Mouse (Mus musculus) forebrain, embryonic 15.5 days (tissue): ENCODE measurements at regions not wholly inside any gene's neighbourhood (a gene's known extent, or its start where the extent isn't known, plus 50 kb on each side); places are given as distances from the start of the nearest gene placed in this dataset.

Experiments
- ATAC-seq: fragments of 200-750 bp; cut with Nextera tagmentation; replicated peaks from 2 replicates; pipeline ENCODE4 v1.8.0; 2017; ENCODE audit warnings: mild to moderate bottlenecking, moderate TSS enrichment, moderate library complexity
- H3K27ac ChIP-seq: fragments of 300-500 bp; sonication (generic); replicated peaks from 2 replicates; pipeline ENCODE4 v1.5.1; 2015; ENCODE audit warnings: mild to moderate bottlenecking, inconsistent platforms
- H3K27me3 ChIP-seq: fragments of 300-500 bp; sonication (generic); 2 replicates; pipeline ENCODE4 v1.6.1; 2015; ENCODE audit warnings: inconsistent platforms
- H3K36me3 ChIP-seq: fragments of 300-500 bp; sonication (generic); 2 replicates; pipeline ENCODE4 v1.6.1; 2015; ENCODE audit warnings: mild to moderate bottlenecking, inconsistent platforms
- H3K4me1 ChIP-seq: fragments of 300-500 bp; sonication (generic); 2 replicates; pipeline ENCODE4 v1.6.1; 2015; ENCODE audit warnings: inconsistent platforms
- H3K4me2 ChIP-seq: fragments of 300-500 bp; sonication (generic); replicated peaks from 2 replicates; pipeline ENCODE4 v1.6.1; 2015; ENCODE audit warnings: mild to moderate bottlenecking, inconsistent platforms
- H3K4me3 ChIP-seq: fragments of 300-500 bp; sonication (generic); 2 replicates; pipeline ENCODE4 v1.5.1; 2015; ENCODE audit warnings: mild to moderate bottlenecking, inconsistent platforms
- H3K9ac ChIP-seq: fragments of 300-500 bp; sonication (generic); replicated peaks from 2 replicates; pipeline ENCODE4 v1.6.1; 2015; ENCODE audit warnings: mild to moderate bottlenecking, inconsistent platforms
- H3K9me3 ChIP-seq: fragments of 300-500 bp; sonication (generic); 2 replicates; pipeline ENCODE4 v1.6.1; 2016; ENCODE audit warnings: inconsistent platforms
- WGBS: fragments of 180-500 bp; shearing (Covaris S2); methylation state at CpG from one replicate; pipeline ENCODE4 v1.1.7; 2015; ENCODE audit warnings: mixed read lengths; 5-methylcytosine and 5-hydroxymethylcytosine counted together

DNA sequence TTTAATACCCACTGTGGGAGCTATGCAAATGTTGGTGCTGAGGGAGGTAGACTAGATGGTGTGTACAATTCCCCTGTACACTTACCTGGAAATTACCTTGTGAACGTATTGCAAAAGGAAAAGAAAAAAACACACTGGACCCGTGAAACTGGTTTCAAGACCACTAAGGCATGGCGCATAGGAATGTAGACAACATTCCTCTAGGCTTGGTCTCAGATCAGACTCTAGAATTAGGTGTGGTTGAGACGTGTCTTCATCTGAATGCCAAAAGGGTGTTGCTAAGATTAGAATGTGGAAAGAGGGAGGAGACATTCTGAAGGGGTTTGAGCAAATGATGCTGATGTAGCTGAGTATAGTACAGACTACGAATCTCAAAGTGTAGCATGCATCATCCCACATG lies 237.1 kb upstream of the Tank start:
- WGBS, result 92% methylated on average over 5 of the region's 5 CpGs
- H3K4me3 ChIP-seq, result no peak overlapping the region
- no peaks in the 10 kb centered on the region for H3K27me3 ChIP-seq
- H3K9ac ChIP-seq, result no peak overlapping the region
- H3K36me3 ChIP-seq, result no peaks in the 10 kb centered on the region
- no peak overlapping the region for H3K27ac ChIP-seq
- no peak for ATAC-seq
- H3K9me3 ChIP-seq, result no peaks in the 10 kb centered on the region
- H3K4me1 ChIP-seq, result peaks cover 3% of the 10 kb centered on the region; the same call in 1 of the 2 replicates
- no peak overlapping the region for H3K4me2 ChIP-seq

DNA sequence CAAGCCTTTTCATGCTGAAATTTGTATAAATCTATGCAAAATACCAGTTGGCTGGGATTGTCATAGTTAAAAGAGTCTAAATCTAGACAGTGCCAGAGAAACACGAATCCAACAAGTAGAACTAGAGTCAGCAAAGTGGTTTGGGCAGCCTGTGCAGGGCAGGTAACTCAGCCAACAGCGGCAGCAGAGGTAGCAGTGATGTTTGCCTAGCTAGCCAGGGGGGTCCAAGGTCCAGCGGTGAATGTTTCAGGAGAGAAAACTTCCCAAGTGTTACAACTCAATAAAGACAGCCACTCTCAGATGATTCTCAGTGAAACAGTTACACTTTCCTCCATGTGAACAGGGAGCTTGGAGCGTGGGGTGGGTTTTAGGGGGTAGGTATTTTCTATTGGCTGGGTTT lies 259.2 kb upstream of the Tank start:
- Histone ChIP-seq H3K4me3 (no peak overlapping the region), H3K9me3 (no peaks in the 10 kb centered on the region), H3K27me3 (no peaks in the 10 kb centered on the region), H3K36me3 (no peaks in the 10 kb centered on the region), H3K9ac (no peak overlapping the region), H3K27ac (no peak overlapping the region), H3K4me2 (no peak overlapping the region), H3K4me1 (no peaks in the 10 kb centered on the region)
- 92% methylated on average over 4 of the region's 4 CpGs for WGBS
- ATAC-seq, result no peak

DNA sequence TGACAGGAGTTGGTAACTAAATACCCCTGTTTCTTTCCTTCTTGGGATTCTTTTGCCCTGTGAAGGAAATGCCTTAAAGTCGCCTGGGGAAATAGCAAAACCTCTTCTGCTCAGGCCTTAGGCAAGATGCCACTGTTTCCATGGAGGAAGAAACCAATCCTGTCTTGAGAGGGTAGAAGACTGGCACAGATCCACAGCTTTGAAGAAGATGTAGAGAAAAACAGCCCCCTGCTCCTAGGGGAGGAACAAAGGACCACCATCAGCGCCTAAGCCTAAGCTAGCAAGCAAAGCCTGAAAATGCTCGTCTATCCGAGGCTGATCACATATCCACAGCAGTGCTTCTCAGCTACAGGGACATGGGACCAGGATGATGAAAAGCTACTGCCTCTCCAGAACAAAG lies 268.0 kb upstream of the Tank start:
- H3K27me3 ChIP-seq, result no peaks in the 10 kb centered on the region
- no peaks in the 10 kb centered on the region for H3K9me3 ChIP-seq
- 56% methylated on average over 4 of the region's 4 CpGs for WGBS
- ATAC-seq, result no peak
- no peak overlapping the region for H3K9ac ChIP-seq
- H3K36me3 ChIP-seq, result no peaks in the 10 kb centered on the region
- H3K4me1 ChIP-seq, result no peaks in the 10 kb centered on the region
- no peak overlapping the region for H3K4me2 ChIP-seq
- H3K27ac ChIP-seq, result no peak overlapping the region
- H3K4me3 ChIP-seq, result no peak overlapping the region

DNA sequence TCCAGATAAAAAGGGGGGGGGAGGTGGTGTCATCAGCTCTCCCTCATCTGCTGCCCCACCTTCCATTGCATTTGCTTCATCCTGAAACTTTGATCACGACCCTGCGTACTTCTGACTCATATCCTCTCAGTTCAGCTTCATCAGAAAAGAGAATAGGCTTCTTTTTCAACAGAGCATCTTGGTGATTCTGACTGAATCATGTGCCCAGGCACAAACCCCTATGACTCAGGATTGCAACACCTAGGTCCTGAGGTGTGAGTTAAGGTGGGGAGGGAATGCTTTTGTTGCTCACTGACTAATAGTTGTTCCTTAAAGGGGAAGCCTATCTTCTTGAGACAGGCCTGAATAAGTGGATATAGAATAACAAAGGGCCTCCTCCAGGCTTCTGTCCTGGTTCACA lies 269.2 kb upstream of the Tank start:
- Histone ChIP-seq H3K4me2 (no peak overlapping the region), H3K36me3 (no peaks in the 10 kb centered on the region), H3K9ac (no peak overlapping the region), H3K27me3 (no peaks in the 10 kb centered on the region), H3K27ac (no peak overlapping the region), H3K4me1 (no peaks in the 10 kb centered on the region), H3K4me3 (no peak overlapping the region), H3K9me3 (no peaks in the 10 kb centered on the region)
- no peak for ATAC-seq
- WGBS, result 84% methylated on average over 2 of the region's 2 CpGs

DNA sequence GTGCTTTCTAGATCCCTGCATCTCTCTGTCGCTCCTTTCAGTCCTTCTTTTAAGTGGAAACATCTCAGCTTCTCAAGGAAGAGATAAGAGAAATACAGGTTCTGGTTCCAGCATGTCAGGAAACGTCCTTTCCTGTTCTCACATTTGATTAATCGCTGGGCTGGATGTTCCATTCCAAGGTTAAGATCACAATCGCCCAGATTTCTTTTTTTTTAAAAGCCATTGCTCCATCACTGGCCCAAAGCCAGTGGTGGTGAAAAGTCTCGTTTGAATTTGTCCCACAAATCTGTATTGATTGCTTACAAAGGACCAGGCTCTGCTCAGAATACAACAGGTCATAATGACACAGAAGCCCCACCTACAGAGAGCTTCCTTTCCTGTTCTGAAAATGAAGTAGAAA lies 281.2 kb upstream of the Tank start:
- Histone ChIP-seq H3K27ac (no peak overlapping the region), H3K9ac (no peak overlapping the region), H3K4me1 (peaks cover 3% of the 10 kb centered on the region; the same call in 1 of the 2 replicates), H3K4me2 (no peak overlapping the region), H3K4me3 (no peak overlapping the region), H3K27me3 (no peaks in the 10 kb centered on the region), H3K36me3 (no peaks in the 10 kb centered on the region), H3K9me3 (no peaks in the 10 kb centered on the region)
- no peak for ATAC-seq
- WGBS, result 72% methylated on average over 5 of the region's 5 CpGs

DNA sequence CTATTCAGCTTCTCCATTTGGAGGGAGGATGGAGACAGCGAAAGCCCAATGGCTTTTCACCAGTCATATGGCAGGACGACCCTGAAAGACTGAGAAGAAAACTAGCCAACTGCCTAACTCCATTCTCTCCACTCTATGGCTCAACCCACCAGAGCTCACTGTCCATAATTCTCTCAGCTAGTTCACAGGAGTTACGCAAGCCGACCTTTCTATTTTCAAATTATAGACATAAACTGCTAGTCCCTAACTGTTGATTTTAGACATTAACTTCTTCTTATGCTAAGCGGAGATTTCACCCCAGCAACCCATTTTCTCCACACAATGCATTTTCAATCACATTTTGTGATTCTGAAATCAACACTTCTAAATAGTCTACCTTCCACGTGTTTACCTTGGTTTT lies 281.8 kb upstream of the Tank start:
- Histone ChIP-seq H3K27ac (no peak overlapping the region), H3K4me1 (peaks cover 3% of the 10 kb centered on the region; the same call in 1 of the 2 replicates), H3K4me3 (no peak overlapping the region), H3K9ac (no peak overlapping the region), H3K36me3 (no peaks in the 10 kb centered on the region), H3K27me3 (no peaks in the 10 kb centered on the region), H3K9me3 (no peaks in the 10 kb centered on the region), H3K4me2 (no peak overlapping the region)
- WGBS, result 84% methylated on average over 6 of the region's 6 CpGs
- no peak for ATAC-seq

DNA sequence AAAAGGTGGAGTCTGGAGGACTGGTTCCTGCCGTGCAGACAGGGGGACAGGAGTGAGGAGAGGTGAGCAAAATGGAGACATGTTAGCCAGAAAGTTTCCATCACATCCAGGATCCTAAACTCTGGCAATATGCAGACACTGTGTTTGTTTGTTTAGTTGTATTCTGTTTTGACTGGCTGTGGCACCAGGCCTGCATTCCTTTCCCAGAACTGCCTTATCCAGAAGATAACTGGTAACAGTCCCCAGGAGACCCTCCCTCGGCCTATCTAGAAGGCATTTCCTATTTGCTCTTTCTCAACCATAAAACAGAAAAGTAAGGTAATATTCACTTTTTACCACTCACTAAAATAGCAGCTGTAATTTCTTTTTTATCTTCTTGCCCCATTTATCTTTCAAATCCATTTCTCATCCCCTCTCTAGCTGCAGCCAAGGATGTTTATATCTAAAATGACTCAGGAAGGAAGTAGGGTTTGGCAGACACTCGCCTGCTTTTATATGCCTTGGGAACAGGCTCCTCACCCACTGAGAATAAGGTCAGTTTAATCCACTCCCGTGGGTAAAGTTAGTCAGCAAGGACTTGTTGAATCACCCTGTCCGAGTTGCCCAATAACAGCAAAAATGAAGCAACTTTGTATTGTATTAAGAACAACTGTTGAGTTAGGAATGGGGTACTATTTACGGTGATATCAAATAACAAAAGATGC lies 283.0 kb upstream of the Tank start:
- Histone ChIP-seq H3K4me1 (peaks cover 3% of the 10 kb centered on the region; the same call in 1 of the 2 replicates), H3K36me3 (no peaks in the 10 kb centered on the region), H3K9me3 (no peaks in the 10 kb centered on the region), H3K27ac (no peak overlapping the region), H3K4me3 (no peak overlapping the region), H3K27me3 (no peaks in the 10 kb centered on the region), H3K9ac (no peak overlapping the region), H3K4me2 (no peak overlapping the region)
- ATAC-seq, result no peak
- WGBS, result 58% methylated on average over 6 of the region's 6 CpGs

DNA sequence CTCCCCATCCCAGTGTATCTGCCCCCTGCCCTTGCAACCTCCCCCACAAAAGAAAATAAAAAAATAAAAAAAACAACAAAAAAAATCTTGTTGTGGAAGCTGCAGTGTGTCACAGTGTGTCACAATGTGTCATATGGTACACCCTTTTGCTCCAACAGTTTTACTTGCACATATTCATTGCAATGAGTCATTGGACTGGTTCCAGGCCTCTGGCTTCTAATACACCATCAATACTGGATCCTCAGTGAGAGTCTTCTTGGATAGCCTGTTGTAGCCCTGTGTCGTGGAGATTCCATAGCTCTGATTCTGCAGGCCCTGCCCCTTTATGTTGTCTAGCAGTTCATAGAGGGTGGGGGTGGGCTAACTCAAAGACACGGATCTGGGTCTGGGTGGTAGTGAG lies 290.1 kb upstream of the Tank start:
- peaks cover 15% of the 10 kb centered on the region for H3K4me1 ChIP-seq
- ATAC-seq, result no peak

DNA sequence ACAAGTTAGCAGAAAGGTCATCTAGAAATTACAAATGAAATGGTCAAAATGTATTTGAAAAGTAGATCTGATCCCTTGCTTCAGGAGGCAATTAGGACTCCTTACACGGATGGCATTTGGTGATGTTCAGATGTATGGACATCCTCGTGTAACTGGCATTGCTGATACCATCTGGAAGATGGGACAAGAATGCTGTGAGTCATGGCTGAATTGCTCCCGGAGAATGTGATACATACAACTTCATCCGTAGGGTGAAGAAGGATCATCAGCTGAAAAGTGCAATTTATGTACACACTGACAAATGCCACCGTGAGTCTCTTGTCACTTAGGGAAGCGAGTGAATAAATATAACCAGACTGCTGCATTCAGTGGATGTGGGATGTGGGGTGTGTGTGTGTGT lies 293.7 kb upstream of the Tank start:
- 54% methylated on average over 6 of the region's 6 CpGs for whole genome bisulfite sequencing
- H3K27ac ChIP-seq, result no peak overlapping the region
- H3K4me1 ChIP-seq, result peaks cover 15% of the 10 kb centered on the region
- ATAC-seq, result no peak
- H3K9ac ChIP-seq, result no peak overlapping the region
- no peak overlapping the region for H3K4me2 ChIP-seq
- no peaks in the 10 kb centered on the region for H3K36me3 ChIP-seq
- H3K27me3 ChIP-seq, result no peaks in the 10 kb centered on the region
- H3K4me3 ChIP-seq, result no peak overlapping the region
- no peaks in the 10 kb centered on the region for H3K9me3 ChIP-seq

More for the DNA sequence above, 290.1 kb upstream of the Tank start:
- H3K27me3 ChIP-seq, result no peaks in the 10 kb centered on the region
- no peak overlapping the region for H3K4me3 ChIP-seq
- H3K9me3 ChIP-seq, result no peaks in the 10 kb centered on the region
- no peak overlapping the region for H3K9ac ChIP-seq
- no peaks in the 10 kb centered on the region for H3K36me3 ChIP-seq
- H3K4me2 ChIP-seq, result no peak overlapping the region
- no peak overlapping the region for H3K27ac ChIP-seq
- WGBS, result 71% methylated on average over 2 of the region's 2 CpGs

DNA sequence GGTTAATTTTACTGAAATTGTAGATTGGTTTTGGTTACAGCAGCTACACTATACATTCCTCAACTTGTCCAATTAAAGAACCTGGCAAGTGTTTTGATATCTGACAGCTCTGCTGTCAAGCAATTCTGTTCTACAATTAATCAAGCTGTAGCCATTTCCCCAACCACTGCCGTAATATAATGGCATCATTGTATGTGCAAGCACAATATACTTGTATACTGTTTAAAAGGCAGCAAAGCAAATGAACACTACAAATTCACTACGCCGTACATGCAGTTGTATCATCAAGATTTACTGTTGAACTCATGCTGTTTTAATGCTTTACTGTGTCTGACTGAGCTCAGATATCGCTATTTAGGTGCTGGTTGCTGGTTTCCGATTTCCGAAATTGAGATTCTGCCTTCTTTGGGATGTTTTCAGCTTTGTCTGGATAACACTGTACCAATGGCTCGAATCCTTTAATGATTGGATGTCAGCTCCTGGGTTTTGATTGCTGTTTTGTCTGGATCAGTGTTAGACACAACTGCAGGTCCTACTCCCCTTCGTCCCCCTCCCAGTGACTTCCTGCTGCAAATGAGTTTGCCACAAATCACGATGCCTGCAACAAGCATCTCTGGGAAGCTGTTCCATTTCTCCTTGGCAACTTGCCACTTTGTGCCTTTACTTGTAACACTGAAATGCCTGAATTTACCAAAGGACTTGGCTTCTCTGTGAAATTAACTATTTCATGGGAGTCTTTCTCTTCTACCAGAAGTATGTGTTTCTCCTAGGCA lies 294.4 kb upstream of the Tank start:
- H3K9me3 ChIP-seq, result no peaks in the 10 kb centered on the region
- peaks cover 15% of the 10 kb centered on the region for H3K4me1 ChIP-seq
- peak overlapping the region; percentile 32 for H3K27ac ChIP-seq
- no peaks in the 10 kb centered on the region for H3K27me3 ChIP-seq
- ATAC-seq, result peak; percentile 76
- peak overlapping the region; percentile 7; the same call in 1 of the 2 replicates for H3K9ac ChIP-seq
- no peaks in the 10 kb centered on the region for H3K36me3 ChIP-seq
- peak overlapping the region; percentile 38 for H3K4me2 ChIP-seq
- peak overlapping the region; percentile 15 for H3K4me3 ChIP-seq
- 20% methylated on average over 9 of the region's 9 CpGs for WGBS

DNA sequence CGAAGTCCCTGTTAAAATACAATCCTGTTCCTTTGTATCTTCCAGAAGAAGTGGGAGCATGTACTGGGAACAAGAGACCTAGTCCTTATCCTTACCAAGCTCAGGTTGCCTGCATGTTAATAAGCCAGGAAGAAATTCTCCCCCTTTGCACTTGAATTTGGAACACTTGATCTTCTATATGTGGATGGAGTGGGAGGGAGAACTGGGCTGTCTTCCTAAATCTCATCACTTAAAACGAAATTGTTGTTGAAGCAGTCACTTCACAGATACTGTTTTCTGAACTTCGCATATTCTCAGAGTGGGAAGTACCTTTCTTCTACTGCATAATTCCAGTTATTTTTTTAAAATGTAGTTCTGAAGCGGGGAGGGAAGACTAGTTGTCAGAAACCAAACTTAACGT lies 305.7 kb upstream of the Tank start:
- Histone ChIP-seq H3K9me3 (no peaks in the 10 kb centered on the region), H3K4me1 (0 out of 2 replicates have a peak, but pooled peaks cover 5% of the 10 kb centered on the region), H3K36me3 (no peaks in the 10 kb centered on the region), H3K27me3 (no peaks in the 10 kb centered on the region), H3K9ac (no peak overlapping the region), H3K4me2 (no peak overlapping the region), H3K27ac (no peak overlapping the region), H3K4me3 (no peak overlapping the region)
- no peak for ATAC-seq
- WGBS, result 91% methylated on average over 5 of the region's 5 CpGs

DNA sequence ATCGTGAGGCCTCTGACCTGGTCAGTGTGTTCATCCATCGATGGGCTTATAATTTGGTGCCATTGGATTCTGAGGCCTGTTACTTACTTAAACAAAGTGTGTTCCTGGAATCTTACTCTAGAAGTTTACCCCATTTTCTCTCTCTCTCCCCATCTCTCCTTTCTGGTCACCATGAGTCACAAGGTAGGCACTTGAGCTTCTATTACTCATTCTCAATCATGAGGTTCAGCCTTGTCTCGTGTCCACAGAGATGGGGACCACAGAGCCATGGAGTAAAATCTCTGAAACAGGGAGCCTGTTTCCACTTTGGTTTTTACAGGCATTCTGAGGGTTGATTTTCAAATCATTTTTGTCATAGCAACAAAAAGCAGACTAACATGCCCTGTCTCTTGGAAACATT lies 304.7 kb upstream of the Rbms1 start:
- no peak for ATAC-seq
- WGBS, result 94% methylated on average over 3 of the region's 3 CpGs
- Histone ChIP-seq H3K36me3 (no peaks in the 10 kb centered on the region), H3K4me3 (no peak overlapping the region), H3K4me2 (no peak overlapping the region), H3K9ac (no peak overlapping the region), H3K27ac (no peak overlapping the region), H3K4me1 (0 out of 2 replicates have a peak, but pooled peaks cover 5% of the 10 kb centered on the region), H3K9me3 (no peaks in the 10 kb centered on the region), H3K27me3 (no peaks in the 10 kb centered on the region)
